Mouse (Mus musculus): ENCODE data around the gene C5ar1. TPM values are rescaled to one million over a fixed set of nuclear protein-coding genes. Genes with fewer than 3 reads are reported as not detected.

C5ar1 gene
- polyA plus RNA-seq, 1 experiment from 2014 or later = 1.1 TPM

GRCm38 (mm10) chr7:16221582-16222272, 37.6 kb downstream of the C5ar1 start, which contains the start of gene Dhx34:
Dhx34 (minus strand) TSS chr7:16222037.
- DNase-seq (ENCODE audit: low spot score) (peak; percentile 98), ATAC-seq (replicated peaks; ENCODE audit: low FRiP score) (peak; percentile 95)
- 1% methylated on average over 34 of the region's 34 CpGs for WGBS
- Histone ChIP-seq H3K27me3 (ENCODE audit: control insufficient read depth, insufficient read depth, low read length) (no peaks in the 10 kb centered on the region), H3K4me1 (replicated peaks; ENCODE audit: control insufficient read depth, insufficient read depth, low read length) (no peaks in the 10 kb centered on the region), H3K4me3 (ENCODE audit: low read depth, low read length) (peak within 1 kb of the TSS; percentile 51), H3K36me3 (ENCODE audit: control insufficient read depth, insufficient read depth, low read length) (no peaks in the 10 kb centered on the region; the same call in 1 of the 2 replicates), H3K9ac (ENCODE audit: low read length) (peak within 1 kb of the TSS; percentile 83), H3K4me2 (ENCODE audit: low read depth, low read length, severe bottlenecking) (peak within 1 kb of the TSS; percentile 62), H3K27ac (ENCODE audit: low read depth, low read length) (0 out of 2 replicates have a peak within 1 kb of the TSS, but pooled peaks have one; percentile 2), H3K9me3 (ENCODE audit: control insufficient read depth, low read length) (no peaks in the 10 kb centered on the region)

DNA sequence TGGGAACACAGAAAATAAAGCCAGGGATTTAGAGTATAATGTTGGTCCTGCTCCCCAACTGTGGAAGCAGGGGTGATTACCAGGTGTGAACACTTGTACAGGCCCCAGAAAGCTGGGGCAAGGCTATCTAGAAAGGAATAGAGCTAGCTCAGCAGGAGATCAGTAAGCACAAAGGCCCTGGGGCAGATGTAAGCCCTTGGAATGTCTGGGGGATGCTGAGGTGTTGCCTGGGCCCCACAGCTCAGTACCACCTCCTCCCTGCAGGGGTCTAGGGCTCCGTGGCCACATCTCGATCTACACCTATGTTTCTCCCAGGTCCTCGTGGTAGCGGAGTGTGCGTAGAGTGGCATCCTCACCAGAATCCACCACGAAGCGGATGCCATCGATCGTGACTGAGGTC, 45.4 kb downstream of the C5ar1 start:
- WGBS = 91% methylated on average over 9 of the region's 9 CpGs
- no peak overlapping the region for H3K4me2 ChIP-seq (ENCODE audit: low read depth, low read length, severe bottlenecking)
- no peak for DNase-seq (ENCODE audit: low spot score)

GRCm38 (mm10) chr7:16213196-16213595, 46.1 kb downstream of the C5ar1 start:
- no peaks in the 10 kb centered on the region for H3K4me1 ChIP-seq (replicated peaks; ENCODE audit: control insufficient read depth, insufficient read depth, low read length)
- WGBS = 95% methylated on average over 6 of the region's 6 CpGs
- H3K27me3 ChIP-seq (ENCODE audit: control insufficient read depth, insufficient read depth, low read length) = no peaks in the 10 kb centered on the region
- peaks cover 8% of the 10 kb centered on the region; the same call in 1 of the 2 replicates for H3K36me3 ChIP-seq (ENCODE audit: control insufficient read depth, insufficient read depth, low read length)
- no peak for DNase-seq (ENCODE audit: low spot score)
- ATAC-seq (replicated peaks; ENCODE audit: low FRiP score) = no peak
- H3K4me2 ChIP-seq (ENCODE audit: low read depth, low read length, severe bottlenecking) = no peak overlapping the region
- no peak overlapping the region for H3K9ac ChIP-seq (ENCODE audit: low read length)
- H3K27ac ChIP-seq (ENCODE audit: low read depth, low read length) = no peak overlapping the region
- H3K9me3 ChIP-seq (ENCODE audit: control insufficient read depth, low read length) = no peaks in the 10 kb centered on the region
- no peak overlapping the region for H3K4me3 ChIP-seq (ENCODE audit: low read depth, low read length)

More for the DNA sequence above, 45.4 kb downstream of the C5ar1 start:
- H3K9ac ChIP-seq (ENCODE audit: low read length) = no peak overlapping the region
- H3K36me3 ChIP-seq (ENCODE audit: control insufficient read depth, insufficient read depth, low read length) = peaks cover 6% of the 10 kb centered on the region; the same call in 1 of the 2 replicates
- H3K9me3 ChIP-seq (ENCODE audit: control insufficient read depth, low read length) = no peaks in the 10 kb centered on the region
- no peaks in the 10 kb centered on the region for H3K27me3 ChIP-seq (ENCODE audit: control insufficient read depth, insufficient read depth, low read length)
- H3K4me1 ChIP-seq (replicated peaks; ENCODE audit: control insufficient read depth, insufficient read depth, low read length) = no peaks in the 10 kb centered on the region
- H3K27ac ChIP-seq (ENCODE audit: low read depth, low read length) = no peak overlapping the region
- no peak for ATAC-seq (replicated peaks; ENCODE audit: low FRiP score)
- no peak overlapping the region for H3K4me3 ChIP-seq (ENCODE audit: low read depth, low read length)

DNA sequence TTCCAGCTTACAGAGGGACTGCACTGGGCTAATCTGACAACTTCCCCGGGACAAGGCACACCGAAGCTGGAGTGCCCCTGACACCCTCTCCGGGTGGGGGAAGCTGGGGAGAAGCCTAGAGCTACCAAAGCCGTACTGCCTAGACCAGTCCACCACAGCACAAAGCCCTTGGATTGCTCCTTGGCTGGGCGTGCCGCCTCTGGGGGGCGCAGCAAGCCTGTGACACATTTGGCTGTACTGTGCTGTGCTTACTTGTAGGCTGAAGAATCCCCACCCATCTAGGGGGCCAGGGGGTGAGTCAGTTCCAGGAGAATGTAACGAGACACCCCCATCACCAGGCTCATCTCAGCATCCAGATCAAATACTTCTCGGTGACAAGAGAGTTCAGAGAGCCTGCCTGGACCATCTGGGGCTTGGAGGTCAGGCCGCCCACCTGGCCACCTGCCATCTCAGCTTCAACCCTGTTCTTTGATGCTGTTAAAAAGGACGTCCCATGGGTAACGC, 48.4 kb downstream of the C5ar1 start:
- no peak for DNase-seq (ENCODE audit: low spot score)
- WGBS = 84% methylated on average over 12 of the region's 12 CpGs
- H3K9me3 ChIP-seq (ENCODE audit: control insufficient read depth, low read length) = no peaks in the 10 kb centered on the region

GRCm38 (mm10) chr7:16208781-16209665, 50.3 kb downstream of the C5ar1 start:
- Histone ChIP-seq H3K4me1 (replicated peaks; ENCODE audit: control insufficient read depth, insufficient read depth, low read length) (no peaks in the 10 kb centered on the region), H3K27me3 (ENCODE audit: control insufficient read depth, insufficient read depth, low read length) (no peaks in the 10 kb centered on the region), H3K9me3 (ENCODE audit: control insufficient read depth, low read length) (no peaks in the 10 kb centered on the region), H3K27ac (ENCODE audit: low read depth, low read length) (no peak overlapping the region), H3K4me2 (ENCODE audit: low read depth, low read length, severe bottlenecking) (no peak overlapping the region), H3K4me3 (ENCODE audit: low read depth, low read length) (no peak overlapping the region), H3K36me3 (ENCODE audit: control insufficient read depth, insufficient read depth, low read length) (peaks cover 3% of the 10 kb centered on the region; the same call in 1 of the 2 replicates), H3K9ac (ENCODE audit: low read length) (no peak overlapping the region)
- 91% methylated on average over 21 of the region's 21 CpGs for WGBS
- ATAC-seq (replicated peaks; ENCODE audit: low FRiP score) (no peak), DNase-seq (ENCODE audit: low spot score) (no peak)

More for the DNA sequence above, 48.4 kb downstream of the C5ar1 start:
- no peak overlapping the region for H3K4me3 ChIP-seq (ENCODE audit: low read depth, low read length)
- no peaks in the 10 kb centered on the region for H3K4me1 ChIP-seq (replicated peaks; ENCODE audit: control insufficient read depth, insufficient read depth, low read length)
- peaks cover 8% of the 10 kb centered on the region; the same call in 1 of the 2 replicates for H3K36me3 ChIP-seq (ENCODE audit: control insufficient read depth, insufficient read depth, low read length)
- H3K27ac ChIP-seq (ENCODE audit: low read depth, low read length) = no peak overlapping the region
- H3K27me3 ChIP-seq (ENCODE audit: control insufficient read depth, insufficient read depth, low read length) = no peaks in the 10 kb centered on the region
- ATAC-seq (replicated peaks; ENCODE audit: low FRiP score) = no peak
- no peak overlapping the region for H3K4me2 ChIP-seq (ENCODE audit: low read depth, low read length, severe bottlenecking)
- no peak overlapping the region for H3K9ac ChIP-seq (ENCODE audit: low read length)

DNA sequence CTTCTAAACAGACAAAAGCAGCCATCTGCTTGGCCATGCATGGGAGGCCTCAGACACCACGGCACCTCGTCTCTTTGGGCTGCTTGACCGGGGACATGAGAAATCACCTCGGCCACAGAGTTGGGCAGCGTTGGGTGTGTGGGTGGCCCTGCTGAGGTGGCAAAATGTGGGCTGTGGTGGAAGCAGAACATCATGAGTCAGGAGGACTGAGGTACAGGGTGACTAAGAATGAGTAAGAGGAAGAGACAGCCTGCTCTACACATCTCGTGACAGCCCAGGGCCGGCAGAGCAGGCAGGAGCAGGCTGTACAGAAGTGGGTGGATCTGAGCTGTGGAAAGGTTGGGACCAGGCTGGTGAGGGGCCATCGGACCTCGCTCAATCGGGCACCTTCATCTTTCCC, 51.8 kb downstream of the C5ar1 start:
- WGBS = 91% methylated on average over 10 of the region's 10 CpGs
- no peak overlapping the region for H3K9ac ChIP-seq (ENCODE audit: low read length)
- H3K4me3 ChIP-seq (ENCODE audit: low read depth, low read length) = no peak overlapping the region
- no peaks in the 10 kb centered on the region for H3K4me1 ChIP-seq (replicated peaks; ENCODE audit: control insufficient read depth, insufficient read depth, low read length)
- ATAC-seq (replicated peaks; ENCODE audit: low FRiP score) = no peak
- no peaks in the 10 kb centered on the region for H3K27me3 ChIP-seq (ENCODE audit: control insufficient read depth, insufficient read depth, low read length)
- H3K27ac ChIP-seq (ENCODE audit: low read depth, low read length) = no peak overlapping the region
- H3K36me3 ChIP-seq (ENCODE audit: control insufficient read depth, insufficient read depth, low read length) = peaks cover 3% of the 10 kb centered on the region; the same call in 1 of the 2 replicates
- H3K9me3 ChIP-seq (ENCODE audit: control insufficient read depth, low read length) = no peaks in the 10 kb centered on the region
- H3K4me2 ChIP-seq (ENCODE audit: low read depth, low read length, severe bottlenecking) = no peak overlapping the region
- DNase-seq (ENCODE audit: low spot score) = no peak

- no peaks in the 10 kb centered on the region for H3K27me3 ChIP-seq (ENCODE audit: control insufficient read depth, insufficient read depth, low read length)
- peaks cover 3% of the 10 kb centered on the region; the same call in 1 of the 2 replicates for H3K36me3 ChIP-seq (ENCODE audit: control insufficient read depth, insufficient read depth, low read length)
- DNase-seq (ENCODE audit: low spot score) (no peak), ATAC-seq (replicated peaks; ENCODE audit: low FRiP score) (no peak)
- no peaks in the 10 kb centered on the region for H3K9me3 ChIP-seq (ENCODE audit: control insufficient read depth, low read length)
- H3K4me2 ChIP-seq (ENCODE audit: low read depth, low read length, severe bottlenecking) = no peak overlapping the region
- 88% methylated on average over 7 of the region's 7 CpGs for WGBS
- H3K9ac ChIP-seq (ENCODE audit: low read length) = no peak overlapping the region
- H3K4me3 ChIP-seq (ENCODE audit: low read depth, low read length) = no peak overlapping the region
- no peaks in the 10 kb centered on the region for H3K4me1 ChIP-seq (replicated peaks; ENCODE audit: control insufficient read depth, insufficient read depth, low read length)
- no peak overlapping the region for H3K27ac ChIP-seq (ENCODE audit: low read depth, low read length)
Observed at GRCm38 (mm10) chr7:16207076-16207475, 52.3 kb downstream of the C5ar1 start.

GRCm38 (mm10) chr7:16204791-16205190, 54.5 kb downstream of the C5ar1 start:
- H3K9ac ChIP-seq (ENCODE audit: low read length) = no peak overlapping the region
- DNase-seq (ENCODE audit: low spot score) (no peak), ATAC-seq (replicated peaks; ENCODE audit: low FRiP score) (no peak)
- H3K27me3 ChIP-seq (ENCODE audit: control insufficient read depth, insufficient read depth, low read length) = no peaks in the 10 kb centered on the region
- H3K27ac ChIP-seq (ENCODE audit: low read depth, low read length) = no peak overlapping the region
- H3K4me1 ChIP-seq (replicated peaks; ENCODE audit: control insufficient read depth, insufficient read depth, low read length) = no peaks in the 10 kb centered on the region
- H3K4me2 ChIP-seq (ENCODE audit: low read depth, low read length, severe bottlenecking) = no peak overlapping the region
- H3K36me3 ChIP-seq (ENCODE audit: control insufficient read depth, insufficient read depth, low read length) = peaks cover 3% of the 10 kb centered on the region; the same call in 1 of the 2 replicates
- no peaks in the 10 kb centered on the region for H3K9me3 ChIP-seq (ENCODE audit: control insufficient read depth, low read length)
- WGBS = 92% methylated on average over 9 of the region's 9 CpGs
- no peak overlapping the region for H3K4me3 ChIP-seq (ENCODE audit: low read depth, low read length)
